In genomic region chr12:28248749-28249148, GRCm38 (mm10) we compare ENCODE assay signal across 7 mouse cellular contexts.
DNase-seq lines count a peak whose midpoint lies in the region; ATAC-seq and TF ChIP-seq lines count a peak whose summit lies in the region.

No protein-coding gene starts in this region.

- no peak overlapping the region for H3K4me3 ChIP-seq in midbrain, postnatal 0 days (ENCODE audit: low read depth, low read length)
- H3K4me3 ChIP-seq in midbrain, embryonic 13.5 days (replicated peaks), result no peak overlapping the region
- H3K4me3 ChIP-seq in forebrain, embryonic 11.5 days (ENCODE audit: low read depth, low read length), result no peak overlapping the region

- no peaks in the 10 kb centered on the region for H3K36me3 ChIP-seq in midbrain, postnatal 0 days (ENCODE audit: insufficient read depth, low read length)
- no peaks in the 10 kb centered on the region for H3K36me3 ChIP-seq in midbrain, embryonic 13.5 days
- no peaks in the 10 kb centered on the region for H3K36me3 ChIP-seq in forebrain, embryonic 11.5 days (ENCODE audit: control insufficient read depth, insufficient read depth, low read length)

- no peak overlapping the region for H3K27ac ChIP-seq in midbrain, postnatal 0 days (ENCODE audit: low read depth, low read length)
- H3K27ac ChIP-seq in midbrain, embryonic 13.5 days, result no peak overlapping the region
- H3K27ac ChIP-seq in forebrain, embryonic 11.5 days (ENCODE audit: low read depth, low read length), result no peak overlapping the region

- no peak for DNase-seq in midbrain, postnatal 0 days (ENCODE audit: low spot score)
- peak; percentile 29 for DNase-seq in adrenal gland, postnatal 25 days
- DNase-seq in layer of hippocampus, adult 11-12 months (ENCODE audit: low spot score), result peak; percentile 63
- peak; percentile 27 to 41 for DNase-seq in lung, postnatal 4 days
- no peak for DNase-seq in thymus, postnatal 0 days (ENCODE audit: low spot score)
- DNase-seq in forebrain, embryonic 11.5 days (ENCODE audit: low spot score), result no peak

- H3K27me3 ChIP-seq in midbrain, postnatal 0 days (ENCODE audit: insufficient read depth, low read length), result no peaks in the 10 kb centered on the region
- H3K27me3 ChIP-seq in midbrain, embryonic 13.5 days, result no peaks in the 10 kb centered on the region
- no peaks in the 10 kb centered on the region for H3K27me3 ChIP-seq in forebrain, embryonic 11.5 days (ENCODE audit: control insufficient read depth, insufficient read depth, low read length)

- no peak overlapping the region for H3K9ac ChIP-seq in midbrain, postnatal 0 days (replicated peaks; ENCODE audit: low read length, poor library complexity, severe bottlenecking)
- H3K9ac ChIP-seq in midbrain, embryonic 13.5 days (replicated peaks), result no peak overlapping the region
- no peak overlapping the region for H3K9ac ChIP-seq in forebrain, embryonic 11.5 days (ENCODE audit: low read length)

- WGBS in midbrain, postnatal 0 days, result 59% methylated on average over 3 of the region's 3 CpGs
- WGBS in midbrain, embryonic 13.5 days, result 61% methylated on average over 3 of the region's 3 CpGs
- WGBS in forebrain, embryonic 11.5 days, result 55% methylated on average over 3 of the region's 3 CpGs

- TF ChIP-seq CTCF in midbrain, postnatal 0 days (IDR thresholded peaks at IDR 0.05), result peak; percentile 56

- no peaks in the 10 kb centered on the region for H3K9me3 ChIP-seq in midbrain, postnatal 0 days (ENCODE audit: low read length)
- H3K9me3 ChIP-seq in midbrain, embryonic 13.5 days, result no peaks in the 10 kb centered on the region
- H3K9me3 ChIP-seq in forebrain, embryonic 11.5 days (ENCODE audit: control insufficient read depth, low read length), result no peaks in the 10 kb centered on the region

- H3K4me1 ChIP-seq in midbrain, postnatal 0 days (ENCODE audit: insufficient read depth, low read length), result no peaks in the 10 kb centered on the region
- H3K4me1 ChIP-seq in midbrain, embryonic 13.5 days (replicated peaks), result no peaks in the 10 kb centered on the region
- no peaks in the 10 kb centered on the region for H3K4me1 ChIP-seq in forebrain, embryonic 11.5 days (replicated peaks; ENCODE audit: control insufficient read depth, insufficient read depth, low read length)

- H3K4me2 ChIP-seq in midbrain, postnatal 0 days (ENCODE audit: low read depth, low read length, poor library complexity, severe bottlenecking), result no peak overlapping the region
- H3K4me2 ChIP-seq in midbrain, embryonic 13.5 days (replicated peaks), result no peak overlapping the region
- no peak overlapping the region for H3K4me2 ChIP-seq in forebrain, embryonic 11.5 days (ENCODE audit: low read depth, low read length, severe bottlenecking)

- ATAC-seq in midbrain, postnatal 0 days (ENCODE audit: low FRiP score), result no peak
- ATAC-seq in midbrain, embryonic 13.5 days, result no peak
- no peak for ATAC-seq in forebrain, embryonic 11.5 days (replicated peaks; ENCODE audit: low FRiP score)

Comparison
In these comparisons a context has a peak if more than half of its experiments do, and no peak if none do; other contexts are left out.
1. DNase-seq: peak in adrenal gland, postnatal 25 days (single experiment), layer of hippocampus, adult 11-12 months (single experiment) and lung, postnatal 4 days (2 of 2); none in midbrain, postnatal 0 days (single experiment), thymus, postnatal 0 days (single experiment) and forebrain, embryonic 11.5 days (single experiment).